Mouse (Mus musculus) retina, adult 2 months (tissue): ENCODE measurements at regions not wholly inside any gene's neighbourhood (a gene's known extent, or its start where the extent isn't known, plus 50 kb on each side); places are given as distances from the start of the nearest gene placed in this dataset.

Source experiments
- DNase-seq: peaks from one replicate; pipeline ENCODE4 v3.0.0-alpha.2; 2012; ENCODE audit warnings: low read depth, low spot score

- DNase-seq: no peak
Measured at GRCm38 (mm10) chr1:92284155-92284554, 88.7 kb upstream of the Hdac4 start.

DNA sequence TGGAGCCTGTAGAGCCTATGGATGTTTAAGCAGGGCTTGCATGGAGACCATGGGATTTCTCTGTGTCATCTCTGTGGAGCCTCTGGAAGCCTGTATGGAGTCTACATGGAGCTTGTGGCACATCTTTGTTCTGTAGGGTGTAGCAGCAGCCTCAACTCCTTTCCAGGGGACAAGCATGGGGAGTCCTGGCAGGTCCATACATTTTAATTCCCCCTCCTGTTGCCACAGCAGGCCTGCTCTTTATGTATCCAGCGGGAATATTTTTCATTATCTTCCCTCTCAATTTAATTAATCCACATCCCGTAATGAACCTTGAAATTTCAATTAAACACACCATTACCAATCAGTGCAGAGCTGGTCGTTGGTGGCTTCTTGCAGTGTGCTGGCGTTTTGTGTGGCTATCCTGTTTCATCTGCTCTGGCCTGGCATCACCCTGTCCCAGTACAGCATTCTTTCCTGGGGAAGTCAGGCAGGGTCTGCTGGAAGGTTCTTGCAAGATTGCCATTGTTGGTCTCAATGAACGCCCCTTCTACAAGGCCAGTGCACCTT, 81.8 kb upstream of the Hdac4 start:
- no peak for DNase-seq

DNA sequence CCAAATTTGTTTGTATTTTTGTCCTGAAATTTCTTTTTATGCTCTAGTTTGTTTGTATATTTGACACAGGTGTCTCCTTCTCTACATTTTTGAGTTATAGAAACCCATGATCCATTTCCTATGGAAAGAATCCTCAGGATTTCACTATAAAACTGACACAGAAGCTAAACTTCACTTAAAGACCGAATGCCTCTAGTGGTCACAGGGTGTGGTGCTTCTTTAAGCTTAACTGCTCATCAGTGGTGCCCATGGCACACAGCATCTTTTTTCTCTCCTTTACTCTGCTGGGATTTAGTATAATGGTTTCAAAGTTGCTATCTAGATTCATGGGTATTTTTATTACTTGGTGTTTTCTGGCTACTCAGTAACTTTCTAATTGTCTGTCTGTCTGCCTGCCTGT, 79.9 kb upstream of the Hdac4 start:
- no peak for DNase-seq

DNA sequence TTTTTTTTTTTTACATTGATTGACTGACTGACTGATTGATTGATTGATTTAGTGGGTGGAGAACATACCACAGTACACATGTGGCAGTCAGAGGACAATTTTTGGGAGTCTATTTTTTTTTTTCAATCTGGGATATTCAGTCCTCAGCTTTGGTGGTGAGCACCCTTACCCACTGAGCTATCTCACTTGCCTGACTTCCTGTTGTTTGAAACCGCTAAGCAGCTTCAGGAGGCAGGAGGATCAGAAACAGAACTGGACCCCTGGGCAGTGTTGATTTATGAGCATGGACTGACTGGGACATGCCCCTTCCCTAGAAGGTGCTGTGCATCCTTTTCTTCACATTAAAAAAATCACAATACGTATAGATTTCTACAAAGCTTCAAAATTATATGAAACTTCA, 78.3 kb upstream of the Hdac4 start:
- DNase-seq: no peak

- no peak for DNase-seq
Measured at GRCm38 (mm10) chr1:92271676-92272291, 76.3 kb upstream of the Hdac4 start.

DNA sequence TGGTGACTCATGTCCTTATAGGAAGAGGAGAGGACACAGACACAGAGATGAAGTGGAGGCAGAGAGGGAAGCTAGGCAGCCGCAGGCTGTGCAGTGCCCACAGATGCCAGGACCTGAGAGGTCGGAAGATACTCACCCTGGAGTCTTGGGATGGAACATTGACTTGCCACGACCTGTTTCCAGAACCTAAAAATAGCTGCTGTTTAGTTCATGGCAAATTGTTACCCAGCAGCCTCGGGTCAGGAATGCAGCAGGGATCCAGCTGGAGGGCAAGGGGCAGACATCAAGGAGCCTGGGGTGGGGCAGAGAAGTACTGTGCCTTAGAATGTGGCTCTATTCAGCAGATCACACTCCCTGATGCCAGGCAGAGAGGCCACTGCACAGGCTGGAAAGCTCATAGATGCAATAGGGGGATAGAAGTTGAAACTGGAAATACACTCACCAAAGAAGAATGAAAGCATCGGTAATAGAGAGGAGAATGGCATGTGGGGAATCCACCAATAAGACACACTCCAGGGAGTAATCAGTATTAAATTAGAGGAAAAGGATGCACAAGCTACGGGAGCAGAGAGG, 75.1 kb upstream of the Hdac4 start:
- no peak for DNase-seq

GRCm38 (mm10) chr1:92269464-92269863, 74.0 kb upstream of the Hdac4 start:
- DNase-seq: no peak

DNA sequence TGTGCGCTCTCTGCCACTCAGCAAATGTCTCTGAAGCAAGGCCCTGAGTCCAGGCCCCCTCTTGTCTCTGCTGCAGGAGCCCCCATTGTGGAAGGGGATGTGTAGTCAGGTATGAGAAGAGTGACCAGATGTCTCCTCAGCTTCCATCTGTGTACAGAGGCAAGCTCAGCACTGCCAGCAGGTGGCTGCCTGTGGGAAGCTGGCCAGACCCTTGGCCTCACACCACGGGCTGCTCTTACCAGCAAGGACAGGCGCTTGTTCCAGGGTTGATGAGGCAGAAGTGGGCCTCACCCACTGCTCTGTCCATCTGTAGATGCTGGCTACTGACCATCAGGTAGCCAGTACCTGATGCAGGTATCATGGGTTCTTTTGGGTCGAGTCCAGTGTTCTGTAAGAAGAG, 69.4 kb upstream of the Hdac4 start:
- no peak for DNase-seq

- no peak for DNase-seq
Measured at GRCm38 (mm10) chr1:92259715-92260392, 64.4 kb upstream of the Hdac4 start.

GRCm38 (mm10) chr1:92258026-92258425, 62.5 kb upstream of the Hdac4 start:
- DNase-seq: no peak

GRCm38 (mm10) chr1:92253086-92253485, 57.6 kb upstream of the Hdac4 start:
- DNase-seq: no peak

DNA sequence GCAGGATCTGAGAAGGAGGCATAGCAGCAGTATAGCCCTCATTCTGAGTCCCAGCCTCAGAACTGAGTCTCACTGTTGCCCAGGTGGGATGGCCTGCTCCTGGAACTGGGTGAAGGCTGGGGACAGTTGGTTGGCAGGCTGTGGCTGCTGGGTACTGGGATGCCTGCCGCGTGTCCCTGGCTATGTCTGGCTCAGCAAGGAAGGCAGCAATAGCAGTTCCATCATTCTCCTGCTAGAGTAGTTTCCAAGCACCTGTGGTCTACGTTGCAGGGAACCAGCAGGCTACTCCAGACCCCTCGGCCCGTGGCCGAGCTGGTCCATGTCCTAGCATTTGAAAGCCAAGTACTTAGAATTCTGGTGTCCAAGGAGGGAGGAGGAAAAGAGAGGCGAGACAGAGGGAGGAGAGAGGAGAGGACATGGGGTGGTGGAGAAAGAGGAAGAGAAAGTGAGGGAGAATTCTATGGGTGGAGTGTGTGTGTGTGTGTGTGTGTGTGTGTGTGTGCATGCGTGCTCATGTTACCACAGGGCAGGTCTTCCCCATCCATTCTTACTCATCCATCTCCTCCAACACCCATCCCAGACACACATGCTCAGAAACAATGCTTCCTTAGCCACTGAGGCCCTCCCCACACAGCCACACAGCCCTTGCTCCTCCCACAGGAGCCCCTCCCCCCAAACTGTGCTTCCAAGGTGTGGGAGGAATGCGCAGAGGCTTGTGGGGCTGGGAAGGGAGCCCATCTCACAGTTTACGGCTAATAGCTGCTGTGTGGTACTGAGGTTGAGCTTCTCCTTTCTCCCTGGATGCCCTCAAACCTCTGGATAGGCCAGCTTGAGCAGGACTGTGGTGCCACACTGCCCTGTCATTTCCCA, 55.3 kb upstream of the Hdac4 start:
- no peak for DNase-seq
